Mouse (Mus musculus) CH12.LX (cell line): ENCODE results near the gene Zfp62. TPM values are rescaled to one million over a fixed set of nuclear protein-coding genes. Genes with fewer than 3 reads are reported as not detected.

Source experiments
- DNase-seq: peaks from one replicate; pipeline ENCODE4 v3.0.0-alpha.2; 2013; ENCODE audit errors: extremely low read depth
- H3K27ac ChIP-seq: 2 replicates; pipeline ENCODE4 v1.5.1; 2012; ENCODE audit warnings: low read depth, mild to moderate bottlenecking, control low read depth, moderate library complexity; ENCODE audit not compliant: insufficient read depth
- H3K27me3 ChIP-seq: replicated peaks from 2 replicates; pipeline ENCODE3; 2012; ENCODE audit warnings: inconsistent platforms
- H3K36me3 ChIP-seq, 2 experiments: replicated peaks in 1 of 2; 2 replicates each; pipeline versions ENCODE3 to v1.6.1; 2012; ENCODE audit warnings: inconsistent platforms in 1 of 2, low read length in 1 of 2, mild to moderate bottlenecking in 1 of 2, mixed read lengths in 1 of 2, moderate library complexity in 1 of 2; ENCODE audit not compliant: control insufficient read depth in 1 of 2, insufficient read depth in 1 of 2
- H3K4me1 ChIP-seq, 2 experiments: 2 replicates each; pipeline ENCODE4 v1.6.1; 2012; ENCODE audit warnings: inconsistent platforms in 1 of 2, moderate library complexity in 1 of 2; ENCODE audit not compliant: insufficient read depth in 2 of 2, control insufficient read depth in 1 of 2
- H3K4me2 ChIP-seq: 2 replicates; pipeline ENCODE4 v1.6.1; 2012; ENCODE audit warnings: low read depth, mild to moderate bottlenecking, control low read depth; ENCODE audit not compliant: poor library complexity, insufficient read depth, severe bottlenecking
- H3K4me3 ChIP-seq, 3 experiments: fragments of 150-350 bp in 1 of 3; sonication (generic) in 1 of 3; replicated peaks in 1 of 3; 2 replicates each; pipeline versions ENCODE3 to v1.5.1; 2011 to 2012; ENCODE audit warnings: low read depth in 2 of 3, low read length in 2 of 3, mild to moderate bottlenecking in 2 of 3, moderate library complexity in 2 of 3, control low read depth in 1 of 3, improper control_type of control experiment in 1 of 3, inconsistent platforms in 1 of 3, mixed read lengths in 1 of 3; ENCODE audit not compliant: poor library complexity in 1 of 3
- H3K79me2 ChIP-seq: replicated peaks from 2 replicates; pipeline ENCODE4 v1.6.1; 2012; ENCODE audit warnings: mild to moderate bottlenecking, moderate library complexity; ENCODE audit not compliant: control insufficient read depth, poor library complexity, insufficient read depth, severe bottlenecking; ENCODE audit errors: extremely low read depth
- H3K9ac ChIP-seq: 2 replicates; pipeline ENCODE4 v1.6.1; 2012; ENCODE audit warnings: low read depth, mild to moderate bottlenecking, control low read depth, moderate library complexity; ENCODE audit not compliant: insufficient read depth
- H3K9me3 ChIP-seq: replicated peaks from 2 replicates; pipeline ENCODE3; 2012; ENCODE audit warnings: low read length, inconsistent platforms, mixed read lengths
- BHLHE40 ChIP-seq: IDR thresholded peaks from 2 replicates; pipeline ENCODE4 v1.6.1; 2011; ENCODE audit warnings: mild to moderate bottlenecking, low read depth, low read length, improper control_type of control experiment
- CHD1 ChIP-seq: IDR thresholded peaks from 2 replicates; pipeline ENCODE4 v1.6.1; 2012; ENCODE audit warnings: low read depth, low read length, improper control_type of control experiment, inconsistent platforms
- CHD2 ChIP-seq: IDR thresholded peaks from 2 replicates; pipeline ENCODE4 v1.6.1; 2011; ENCODE audit warnings: low read length, improper control_type of control experiment
- ELF1 ChIP-seq: IDR thresholded peaks from 2 replicates; pipeline ENCODE4 v1.6.1; 2014; ENCODE audit warnings: low read depth, mild to moderate bottlenecking, inconsistent platforms, low read length, improper control_type of control experiment
- GABPA ChIP-seq: IDR thresholded peaks from 2 replicates; pipeline ENCODE4 v1.6.1; 2012; ENCODE audit warnings: low read depth, low read length, improper control_type of control experiment, inconsistent platforms; ENCODE audit not compliant: insufficient replicate concordance
- MAZ ChIP-seq: IDR thresholded peaks from 2 replicates; pipeline ENCODE4 v1.6.1; 2012; ENCODE audit warnings: low read depth, mild to moderate bottlenecking, inconsistent platforms, low read length, improper control_type of control experiment, moderate library complexity
- MEF2A ChIP-seq: IDR thresholded peaks from 2 replicates; pipeline ENCODE4 v1.6.1; 2014; ENCODE audit warnings: low read depth, mild to moderate bottlenecking, inconsistent platforms, low read length, improper control_type of control experiment, borderline replicate concordance
- MYC ChIP-seq: IDR thresholded peaks from 2 replicates; pipeline ENCODE4 v1.6.1; 2011; ENCODE audit warnings: low read depth, mild to moderate bottlenecking, improper control_type of control experiment, low read length
- PAX5 ChIP-seq: IDR thresholded peaks from 2 replicates; pipeline ENCODE4 v1.6.1; 2012; ENCODE audit warnings: low read length, inconsistent platforms, mixed read lengths
- TCF12 ChIP-seq: IDR thresholded peaks from 2 replicates; pipeline ENCODE4 v1.6.1; 2014; ENCODE audit warnings: low read depth, mild to moderate bottlenecking, inconsistent platforms, low read length, improper control_type of control experiment
- ZC3H11A ChIP-seq: IDR thresholded peaks from 2 replicates; pipeline ENCODE4 v1.6.1; 2012; ENCODE audit warnings: low read depth, mild to moderate bottlenecking, inconsistent platforms, low read length, improper control_type of control experiment
- dilution Hi-C: fragments of 300-500 bp; cut with MboI; formaldehyde crosslinking; loops from 2 replicates; pipeline ENCODE4 v1.14.3; 2020; ENCODE audit warnings: low sequenced_read_pairs; ENCODE audit not compliant: extremely low pct_unique_long_range_greater_than_20kb, extremely low pct_ligation_motif_present
- in situ Hi-C: fragments of 300-500 bp; cut with MboI; formaldehyde crosslinking; loops from 3 replicates; pipeline ENCODE4 v1.14.3; 2019; ENCODE audit warnings: low sequenced_read_pairs, low pct_ligation_motif_present, low pct_unique_long_range_greater_than_20kb, mixed read lengths
- polyA plus RNA-seq: library from polyadenylated mRNA; unstranded; fragments of >175 nt; gene quantifications from 2 replicates; pipeline ENCODE4 v1.2.1, GENCODE M21; 2012; ENCODE audit warnings: low read depth; ENCODE audit not compliant: insufficient read length
- total RNA-seq, 2 experiments: library from RNA; depleted of rRNA; stranded (reverse); fragments of 300-350 nt in 1 of 2; fragments of >200 nt in 1 of 2; gene quantifications; 2 replicates each; pipeline ENCODE4 v1.2.3; 2012 to 2014

The Zfp62 gene
- total and polyA plus RNA-seq, 3 experiments = 22.6 to 38.7 (median 25.3) TPM

DNA sequence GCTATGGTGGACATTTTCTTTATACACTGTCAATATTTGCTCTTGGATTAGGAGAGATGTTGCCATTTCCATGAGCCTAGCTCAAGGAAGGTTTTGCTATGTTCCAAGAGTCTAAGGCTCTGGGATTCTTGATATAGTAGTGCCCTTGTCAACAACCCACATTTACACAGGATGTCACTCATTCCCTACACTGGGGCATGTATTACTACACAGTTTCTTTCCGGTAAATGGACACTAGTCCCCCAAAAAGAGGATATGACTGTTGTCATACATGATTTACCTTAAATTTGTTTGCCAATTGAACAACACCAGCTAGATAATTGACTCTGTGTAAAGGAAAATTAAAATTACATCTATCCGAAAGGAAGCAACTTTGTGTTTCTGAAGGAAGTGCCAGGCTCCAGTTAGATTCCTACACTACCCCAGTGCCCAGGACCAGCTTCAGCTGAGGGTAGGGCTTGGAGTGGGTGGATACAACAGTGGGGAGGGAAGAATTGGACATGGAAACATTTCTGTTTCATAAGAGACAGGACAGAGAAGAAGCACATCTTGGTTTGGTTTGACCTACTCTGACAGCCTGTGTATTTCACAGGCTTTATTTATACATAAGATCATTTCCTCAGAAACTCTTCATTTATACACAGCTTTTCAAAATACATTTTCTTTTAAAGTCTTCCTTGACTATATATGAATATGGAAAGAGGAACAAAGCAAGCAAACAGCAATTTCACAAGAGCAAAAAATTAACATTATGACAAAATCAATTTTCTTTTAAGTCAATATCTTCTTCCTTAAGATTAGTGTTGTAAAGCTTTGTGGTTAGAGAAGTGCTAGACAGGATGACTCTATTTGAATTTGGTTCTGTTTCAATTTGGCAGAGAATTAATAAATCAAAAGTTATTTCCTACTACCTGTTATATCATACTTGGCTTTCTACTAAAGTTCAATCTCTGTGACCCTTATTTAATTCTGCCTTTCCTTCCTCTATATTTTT, 46.0 kb upstream of the Zfp62 start:
- no peak for DNase-seq
- Histone ChIP-seq H3K9me3 (no peaks in the 10 kb centered on the region), H3K36me3 (no peaks in the 10 kb centered on the region), H3K79me2 (no peaks in the 10 kb centered on the region), H3K9ac (no peak overlapping the region), H3K27me3 (no peaks in the 10 kb centered on the region), H3K4me3 (no peak overlapping the region), H3K27ac (no peak overlapping the region), H3K4me2 (no peak overlapping the region), H3K4me1 (peaks cover 0 to 10% of the 10 kb centered on the region in 2 experiments; a peak in 2 of 4 replicates)
- TF ChIP-seq MYC = no peak
- no peak for TF ChIP-seq ELF1
- in situ Hi-C loops (no loop called here), dilution Hi-C loops (no loop called here)

DNA sequence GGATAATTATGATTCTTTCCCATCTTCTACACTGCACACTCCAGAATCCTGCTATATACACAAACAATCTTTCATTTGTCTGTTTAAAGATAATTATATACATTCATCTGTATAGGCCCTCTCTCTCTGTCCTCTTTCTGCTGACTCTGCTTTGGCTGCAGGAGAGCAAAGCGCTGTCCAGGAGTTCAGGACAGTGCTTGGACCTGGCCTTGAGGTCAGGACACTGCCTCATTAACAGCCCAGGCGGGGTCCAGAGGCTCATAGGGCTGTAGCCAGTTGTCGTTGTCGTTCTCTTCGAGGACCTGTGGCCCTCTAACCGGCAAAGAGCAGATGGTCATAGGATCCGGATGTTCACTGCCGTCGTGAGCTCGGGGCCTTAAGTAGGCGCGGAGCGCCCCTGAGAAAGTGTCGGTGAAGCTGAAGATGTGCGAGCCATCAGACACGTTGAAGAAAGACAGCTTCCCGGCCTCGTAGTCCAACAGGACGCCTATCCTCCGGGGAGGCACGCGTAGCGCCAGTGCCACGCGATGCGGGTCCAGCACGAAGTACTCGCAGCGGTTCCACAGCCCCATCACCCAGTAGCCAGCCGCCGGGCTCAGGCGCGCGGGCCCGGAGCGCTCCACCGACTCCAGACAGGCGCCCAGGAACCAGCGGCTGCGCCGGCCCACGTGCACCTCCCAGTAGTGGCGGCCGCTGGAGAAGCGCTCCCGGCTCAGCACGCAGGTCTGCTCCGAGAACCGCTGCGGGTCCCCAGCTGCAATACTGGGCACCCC, 34.1 kb upstream of the Zfp62 start:
- dilution Hi-C loops = no loop called here
- H3K4me3 ChIP-seq = no peak overlapping the region
- H3K27ac ChIP-seq = no peak overlapping the region
- H3K79me2 ChIP-seq = no peaks in the 10 kb centered on the region
- H3K4me1 ChIP-seq = no peaks in the 10 kb centered on the region
- H3K4me2 ChIP-seq = no peak overlapping the region
- peaks cover 10% of the 10 kb centered on the region for H3K9me3 ChIP-seq
- no peak for DNase-seq
- H3K9ac ChIP-seq = no peak overlapping the region
- H3K36me3 ChIP-seq = no peaks in the 10 kb centered on the region
- in situ Hi-C loops = no loop called here
- TF ChIP-seq TCF12 (no peak), MAZ (no peak), PAX5 (no peak), CHD1 (no peak), MEF2A (no peak), CHD2 (no peak), ZC3H11A (no peak), GABPA (no peak), BHLHE40 (no peak)
- no peaks in the 10 kb centered on the region for H3K27me3 ChIP-seq
